Mouse (Mus musculus): Measurements from ENCODE around the gene Lamb2. TPM values are rescaled to one million over a fixed set of nuclear protein-coding genes. Genes with fewer than 3 reads are reported as not detected.

Lamb2 gene
- polyA plus RNA-seq, 1 experiment, result 19.1 TPM

- no peak overlapping the region for H3K27ac ChIP-seq (replicated peaks; ENCODE audit: low read depth, low read length)
- no peaks in the 10 kb centered on the region for H3K4me1 ChIP-seq (ENCODE audit: control insufficient read depth, insufficient read depth, insufficient read length, low read length)
- no peak overlapping the region for H3K4me3 ChIP-seq (ENCODE audit: insufficient read depth, low read depth, low read length)
Observed at GRCm38 (mm10) chr9:108531496-108531895, 52.0 kb downstream of the Lamb2 start.

Other genes starting within 250 kb of the Lamb2 start
- gene Dag1, start 215.8 kb upstream of the Lamb2 start, polyA plus RNA-seq (2012; ENCODE audit: insufficient read depth, insufficient read length, missing spikeins), result 116 and 133 TPM in 2 replicates
- gene Nicn1, start 189.3 kb upstream of the Lamb2 start, polyA plus RNA-seq (2012; ENCODE audit: insufficient read depth, insufficient read length, missing spikeins), result 21.6 and 23.1 TPM in 2 replicates
- gene Amt, start 182.9 kb upstream of the Lamb2 start, polyA plus RNA-seq (2012; ENCODE audit: insufficient read depth, insufficient read length, missing spikeins), result 2.0 and 2.8 TPM in 2 replicates
- 299 and 302 TPM in 2 replicates for gene Rhoa, start 173.6 kb upstream of the Lamb2 start, polyA plus RNA-seq (2012; ENCODE audit: insufficient read depth, insufficient read length, missing spikeins)
- 24.2 and 32.4 TPM in 2 replicates for gene Tcta, start 173.6 kb upstream of the Lamb2 start, polyA plus RNA-seq (2012; ENCODE audit: insufficient read depth, insufficient read length, missing spikeins)
- gene Gpx1, start 140.8 kb upstream of the Lamb2 start, polyA plus RNA-seq (2012; ENCODE audit: insufficient read depth, insufficient read length, missing spikeins), result 770 and 989 TPM in 2 replicates
- 48.4 and 52.8 TPM in 2 replicates for gene Usp4, start 131.9 kb upstream of the Lamb2 start, polyA plus RNA-seq (2012; ENCODE audit: insufficient read depth, insufficient read length, missing spikeins)
- not detected in 2 replicates for gene 1700102P08Rik, start 86.9 kb upstream of the Lamb2 start, polyA plus RNA-seq (2012; ENCODE audit: insufficient read depth, insufficient read length, missing spikeins)
- gene Ccdc36, start 51.3 kb upstream of the Lamb2 start, polyA plus RNA-seq (2012; ENCODE audit: insufficient read depth, insufficient read length, missing spikeins), result not detected in 2 replicates
- gene BC048562, start 43.3 kb upstream of the Lamb2 start, polyA plus RNA-seq (2012; ENCODE audit: insufficient read depth, insufficient read length, missing spikeins), result not detected in 2 replicates
- 8.2 and 11.6 TPM in 2 replicates for gene Ccdc71, start 19.2 kb upstream of the Lamb2 start, polyA plus RNA-seq (2012; ENCODE audit: insufficient read depth, insufficient read length, missing spikeins)
- gene Klhdc8b, start 18.2 kb upstream of the Lamb2 start, polyA plus RNA-seq (2012; ENCODE audit: insufficient read depth, insufficient read length, missing spikeins), result 4.4 and 6.9 TPM in 2 replicates
- 35.9 and 48.5 TPM in 2 replicates for gene Usp19, start 10.9 kb downstream of the Lamb2 start, polyA plus RNA-seq (2012; ENCODE audit: insufficient read depth, insufficient read length, missing spikeins)
- 85.0 and 107 TPM in 2 replicates for gene Qars, start 28.0 kb downstream of the Lamb2 start, polyA plus RNA-seq (2012; ENCODE audit: insufficient read depth, insufficient read length, missing spikeins)
- 40.9 and 45.7 TPM in 2 replicates for gene Qrich1, start 37.1 kb downstream of the Lamb2 start, polyA plus RNA-seq (2012; ENCODE audit: insufficient read depth, insufficient read length, missing spikeins)
- gene Impdh2, start 80.5 kb downstream of the Lamb2 start, polyA plus RNA-seq (2012; ENCODE audit: insufficient read depth, insufficient read length, missing spikeins), result 18.9 and 21.5 TPM in 2 replicates
- 91.2 and 111 TPM in 2 replicates for gene Ndufaf3, start 87.7 kb downstream of the Lamb2 start, polyA plus RNA-seq (2012; ENCODE audit: insufficient read depth, insufficient read length, missing spikeins)
- gene Dalrd3, start 90.2 kb downstream of the Lamb2 start, polyA plus RNA-seq (2012; ENCODE audit: insufficient read depth, insufficient read length, missing spikeins), result 57.1 and 58.3 TPM in 2 replicates
- gene Wdr6, start 99.0 kb downstream of the Lamb2 start, polyA plus RNA-seq (2012; ENCODE audit: insufficient read depth, insufficient read length, missing spikeins), result 14.6 TPM in 2 replicates
- 0.83 and 1.3 TPM in 2 replicates for gene P4htm, start 117.9 kb downstream of the Lamb2 start, polyA plus RNA-seq (2012; ENCODE audit: insufficient read depth, insufficient read length, missing spikeins)
- 22.4 and 29.8 TPM in 2 replicates for gene Arih2, start 169.7 kb downstream of the Lamb2 start, polyA plus RNA-seq (2012; ENCODE audit: insufficient read depth, insufficient read length, missing spikeins)
- gene Slc25a20, start 182.4 kb downstream of the Lamb2 start, polyA plus RNA-seq (2012; ENCODE audit: insufficient read depth, insufficient read length, missing spikeins), result 545 and 591 TPM in 2 replicates
- 12.4 and 20.8 TPM in 2 replicates for gene Prkar2a, start 209.6 kb downstream of the Lamb2 start, polyA plus RNA-seq (2012; ENCODE audit: insufficient read depth, insufficient read length, missing spikeins)

Measured in brown adipose tissue, adult 24 weeks (tissue).